Mouse (Mus musculus) gastrocnemius, postnatal 36 days (tissue): ENCODE measurements at regions not wholly inside any gene's neighbourhood (a gene's known extent, or its start where the extent isn't known, plus 50 kb on each side); places are given as distances from the start of the nearest gene placed in this dataset.

ENCODE experiments used
- DNase-seq, 2 experiments: peaks; one replicate each; pipeline ENCODE4 v3.0.0; 2022
- intact Hi-C: fragments of 180-260 bp; cut with DNase I; formaldehyde crosslinking; loops from one replicate; pipeline ENCODE4 v1.15.1; 2025

GRCm38 (mm10) chr11:26907099-26907498 lies 313.3 kb upstream of the Vrk2 start:
- no peak for DNase-seq
- intact Hi-C loops: no loop called here

- DNase-seq: no peak
- intact Hi-C loops: no loop called here
Measured at GRCm38 (mm10) chr11:26881635-26882034, 287.8 kb upstream of the Vrk2 start.
